Mouse (Mus musculus) liver, embryonic 14.5 days (tissue): ENCODE measurements at regions not wholly inside any gene's neighbourhood (a gene's known extent, or its start where the extent isn't known, plus 50 kb on each side); places are given as distances from the start of the nearest gene placed in this dataset.

ENCODE experiments used
- CTCF ChIP-seq: IDR thresholded peaks from 2 replicates; pipeline ENCODE4 v1.5.1; 2016; ENCODE audit warnings: antibody characterized with exemption, low read depth, control low read depth
- EP300 ChIP-seq: IDR thresholded peaks from 2 replicates; pipeline ENCODE4 v1.6.1; 2016; ENCODE audit warnings: antibody characterized with exemption, low read depth

GRCm38 (mm10) chr1:177337756-177338155 lies 79.8 kb upstream of the Akt3 start:
- TF ChIP-seq EP300, result no peak
- no peak for TF ChIP-seq CTCF
